Mouse (Mus musculus): ENCODE data around the gene Vax1. TPM values are rescaled to one million over a fixed set of nuclear protein-coding genes. Genes with fewer than 3 reads are reported as not detected.

Gene Vax1
- total and polyA plus RNA-seq, 2 experiments, result not detected

GRCm38 (mm10) chr19:59191123-59191505 lies 21.3 kb upstream of the Vax1 start:
- no peak for TF ChIP-seq POLR2A (IDR thresholded peaks at IDR 0.05; ENCODE audit: extremely low read depth, insufficient read depth, low read length)
- TF ChIP-seq CTCF (IDR thresholded peaks at IDR 0.05; ENCODE audit: low read depth, low read length), result no peak
- no peak for DNase-seq (ENCODE audit: extremely low read depth, low read depth, low spot score)
- Histone ChIP-seq H3K4me3 (ENCODE audit: insufficient read depth, low read depth, low read length) (no peak overlapping the region), H3K27ac (replicated peaks; ENCODE audit: insufficient read depth, low read depth, low read length) (no peak overlapping the region), H3K4me1 (ENCODE audit: control insufficient read depth, insufficient read depth, low read length) (peaks cover 2% of the 10 kb centered on the region; the same call in 1 of the 2 replicates), H3K9ac (ENCODE audit: low read depth, low read length) (no peak overlapping the region), H3K36me3 (ENCODE audit: control insufficient read depth, insufficient read depth, low read length) (no peaks in the 10 kb centered on the region), H3K79me2 (ENCODE audit: control insufficient read depth, insufficient read depth, low read length) (no peaks in the 10 kb centered on the region), H3K27me3 (ENCODE audit: control insufficient read depth, insufficient read depth, low read length) (peaks cover 22% of the 10 kb centered on the region)
- 14% methylated on average over 4 of the region's 4 CpGs for WGBS

DNA sequence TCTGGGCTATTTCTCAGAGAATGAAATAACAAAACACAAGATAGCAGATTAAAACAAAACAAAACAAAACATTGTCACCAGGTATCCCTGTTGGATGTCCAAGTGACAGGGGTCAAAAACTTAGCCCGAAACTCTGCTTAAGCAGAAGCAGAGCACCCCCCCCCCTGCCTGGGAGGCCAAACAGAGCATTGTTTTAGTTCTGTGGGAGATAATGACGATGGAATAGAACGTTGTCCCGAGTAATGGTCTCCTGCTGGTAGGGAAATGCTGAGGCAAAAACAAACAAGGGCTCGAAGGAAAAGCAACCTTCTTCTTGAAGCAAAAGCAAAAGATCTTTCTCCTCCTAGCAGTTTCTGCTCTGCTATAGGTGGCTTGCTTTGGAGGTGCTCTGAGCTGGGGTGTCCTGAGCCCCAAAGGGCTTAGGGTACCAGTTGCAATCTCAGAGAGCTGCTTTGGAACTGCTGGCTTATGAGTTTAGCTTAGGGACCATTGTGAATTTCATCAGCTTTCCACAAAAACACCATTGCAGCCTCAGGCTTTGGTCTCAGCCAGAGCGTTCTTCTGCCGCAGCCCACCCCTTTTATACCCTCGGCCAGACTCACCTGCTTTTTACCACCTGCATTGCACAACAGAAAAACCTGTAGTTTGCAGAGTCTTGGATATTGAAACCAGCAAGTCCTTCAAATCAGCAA lies 20.7 kb upstream of the Vax1 start:
- Histone ChIP-seq H3K79me2 (ENCODE audit: control insufficient read depth, insufficient read depth, low read length) (no peaks in the 10 kb centered on the region), H3K4me3 (ENCODE audit: insufficient read depth, low read depth, low read length) (no peak overlapping the region), H3K4me1 (ENCODE audit: control insufficient read depth, insufficient read depth, low read length) (peaks cover 2% of the 10 kb centered on the region; the same call in 1 of the 2 replicates), H3K9ac (ENCODE audit: low read depth, low read length) (no peak overlapping the region), H3K27me3 (ENCODE audit: control insufficient read depth, insufficient read depth, low read length) (peaks cover 22% of the 10 kb centered on the region), H3K27ac (replicated peaks; ENCODE audit: insufficient read depth, low read depth, low read length) (no peak overlapping the region), H3K36me3 (ENCODE audit: control insufficient read depth, insufficient read depth, low read length) (no peaks in the 10 kb centered on the region)
- 3% methylated on average over 8 of the region's 8 CpGs for WGBS
- TF ChIP-seq CTCF (IDR thresholded peaks at IDR 0.05; ENCODE audit: low read depth, low read length) (no peak), POLR2A (IDR thresholded peaks at IDR 0.05; ENCODE audit: extremely low read depth, insufficient read depth, low read length) (no peak)
- DNase-seq (ENCODE audit: extremely low read depth, low read depth, low spot score), result no peak

- 40% methylated on average over 4 of the region's 4 CpGs for WGBS
- H3K36me3 ChIP-seq (ENCODE audit: control insufficient read depth, insufficient read depth, low read length), result no peaks in the 10 kb centered on the region
- no peak overlapping the region for H3K4me3 ChIP-seq (ENCODE audit: insufficient read depth, low read depth, low read length)
- H3K27ac ChIP-seq (replicated peaks; ENCODE audit: insufficient read depth, low read depth, low read length), result no peak overlapping the region
- no peak for DNase-seq (ENCODE audit: extremely low read depth, low read depth, low spot score)
- no peak for TF ChIP-seq POLR2A (IDR thresholded peaks at IDR 0.05; ENCODE audit: extremely low read depth, insufficient read depth, low read length)
- TF ChIP-seq CTCF (IDR thresholded peaks at IDR 0.05; ENCODE audit: low read depth, low read length), result no peak
- H3K79me2 ChIP-seq (ENCODE audit: control insufficient read depth, insufficient read depth, low read length), result no peaks in the 10 kb centered on the region
- peaks cover 1% of the 10 kb centered on the region; the same call in 1 of the 2 replicates for H3K4me1 ChIP-seq (ENCODE audit: control insufficient read depth, insufficient read depth, low read length)
- H3K27me3 ChIP-seq (ENCODE audit: control insufficient read depth, insufficient read depth, low read length), result peaks cover 17% of the 10 kb centered on the region
- no peak overlapping the region for H3K9ac ChIP-seq (ENCODE audit: low read depth, low read length)
Observed at GRCm38 (mm10) chr19:59188981-59189380, 19.1 kb upstream of the Vax1 start.

- no peaks in the 10 kb centered on the region for H3K36me3 ChIP-seq (ENCODE audit: control insufficient read depth, insufficient read depth, low read length)
- no peaks in the 10 kb centered on the region for H3K4me1 ChIP-seq (ENCODE audit: control insufficient read depth, insufficient read depth, low read length)
- no peak overlapping the region for H3K27ac ChIP-seq (replicated peaks; ENCODE audit: insufficient read depth, low read depth, low read length)
- WGBS, result 27% methylated on average over 3 of the region's 3 CpGs
- H3K9ac ChIP-seq (ENCODE audit: low read depth, low read length), result no peak overlapping the region
- DNase-seq (ENCODE audit: extremely low read depth, low read depth, low spot score), result no peak
- H3K79me2 ChIP-seq (ENCODE audit: control insufficient read depth, insufficient read depth, low read length), result no peaks in the 10 kb centered on the region
- peaks cover 5% of the 10 kb centered on the region for H3K27me3 ChIP-seq (ENCODE audit: control insufficient read depth, insufficient read depth, low read length)
- no peak overlapping the region for H3K4me3 ChIP-seq (ENCODE audit: insufficient read depth, low read depth, low read length)
- TF ChIP-seq POLR2A (IDR thresholded peaks at IDR 0.05; ENCODE audit: extremely low read depth, insufficient read depth, low read length), result no peak
Observed at GRCm38 (mm10) chr19:59184000-59184399, 14.1 kb upstream of the Vax1 start.

GRCm38 (mm10) chr19:59173341-59174015 lies 3.6 kb upstream of the Vax1 start:
- Histone ChIP-seq H3K4me3 (ENCODE audit: insufficient read depth, low read depth, low read length) (no peak overlapping the region), H3K9ac (ENCODE audit: low read depth, low read length) (no peak overlapping the region), H3K27ac (replicated peaks; ENCODE audit: insufficient read depth, low read depth, low read length) (no peak overlapping the region), H3K79me2 (ENCODE audit: control insufficient read depth, insufficient read depth, low read length) (no peaks in the 10 kb centered on the region), H3K4me1 (ENCODE audit: control insufficient read depth, insufficient read depth, low read length) (no peaks in the 10 kb centered on the region), H3K36me3 (ENCODE audit: control insufficient read depth, insufficient read depth, low read length) (no peaks in the 10 kb centered on the region), H3K27me3 (ENCODE audit: control insufficient read depth, insufficient read depth, low read length) (peaks cover 23% of the 10 kb centered on the region)
- TF ChIP-seq CTCF (IDR thresholded peaks at IDR 0.05; ENCODE audit: low read depth, low read length) (no peak), POLR2A (IDR thresholded peaks at IDR 0.05; ENCODE audit: extremely low read depth, insufficient read depth, low read length) (no peak)
- DNase-seq (ENCODE audit: extremely low read depth, low read depth, low spot score), result no peak
- WGBS, result 25% methylated on average over 6 of the region's 6 CpGs

GRCm38 (mm10) chr19:59172781-59173180 lies 2.9 kb upstream of the Vax1 start:
- Histone ChIP-seq H3K27ac (replicated peaks; ENCODE audit: insufficient read depth, low read depth, low read length) (no peak overlapping the region), H3K4me3 (ENCODE audit: insufficient read depth, low read depth, low read length) (no peak overlapping the region), H3K36me3 (ENCODE audit: control insufficient read depth, insufficient read depth, low read length) (no peaks in the 10 kb centered on the region), H3K27me3 (ENCODE audit: control insufficient read depth, insufficient read depth, low read length) (peaks cover 24% of the 10 kb centered on the region), H3K4me1 (ENCODE audit: control insufficient read depth, insufficient read depth, low read length) (no peaks in the 10 kb centered on the region), H3K9ac (ENCODE audit: low read depth, low read length) (no peak overlapping the region), H3K79me2 (ENCODE audit: control insufficient read depth, insufficient read depth, low read length) (no peaks in the 10 kb centered on the region)
- no peak for DNase-seq (ENCODE audit: extremely low read depth, low read depth, low spot score)
- 6% methylated on average over 3 of the region's 3 CpGs for WGBS
- TF ChIP-seq POLR2A (IDR thresholded peaks at IDR 0.05; ENCODE audit: extremely low read depth, insufficient read depth, low read length) (no peak), CTCF (IDR thresholded peaks at IDR 0.05; ENCODE audit: low read depth, low read length) (no peak)

All from liver, adult 2 months (tissue).